Mouse (Mus musculus): ENCODE data around the gene Myd88. TPM values are rescaled to one million over a fixed set of nuclear protein-coding genes. Genes with fewer than 3 reads are reported as not detected.
"Not testable (repeated sequence)": the region's sequence is repeated elsewhere in the genome, so short reads cannot be mapped to it uniquely, and the experiment has no call there.

Myd88 gene
- 7.1 and 8.0 TPM in 2 replicates for polyA plus RNA-seq (2014; fragmentation: Nextera tagmentation; extraction: Ambion mirVana)

- under 1% methylated on average over 66 of the region's 68 CpGs for WGBS
- ATAC-seq (ENCODE audit: low FRiP score) (peak; percentile 97), DNase-seq (ENCODE audit: low spot score) (peak; percentile 85)
- Histone ChIP-seq H3K36me3 (replicated peaks; ENCODE audit: control insufficient read depth, insufficient read depth) (peaks cover 32% of the 10 kb centered on the region), H3K9ac (peak within 1 kb of the TSS; percentile 88), H3K27me3 (ENCODE audit: control insufficient read depth, insufficient read depth, low read length) (peaks cover 8% of the 10 kb centered on the region), H3K9me3 (ENCODE audit: control insufficient read depth, low read length) (no peaks in the 10 kb centered on the region), H3K27ac (peak within 1 kb of the TSS; percentile 79), H3K4me3 (replicated peaks; ENCODE audit: low read length) (peak within 1 kb of the TSS; percentile 68), H3K4me2 (replicated peaks) (peak within 1 kb of the TSS; percentile 70), H3K4me1 (replicated peaks; ENCODE audit: control insufficient read depth, insufficient read depth, low read length) (peaks cover 20% of the 10 kb centered on the region)
These were observed at the start of gene Myd88 for GRCm38 (mm10) chr9:119340909-119341816. Gene Myd88 (minus strand): TSS chr9:119341411.

GRCm38 (mm10) chr9:119390214-119390613 is 49.0 kb upstream of the Myd88 start:
- no peak overlapping the region for H3K9ac ChIP-seq
- no peak for ATAC-seq (ENCODE audit: low FRiP score)
- no peak for DNase-seq (ENCODE audit: low spot score)
- H3K4me1 ChIP-seq (replicated peaks; ENCODE audit: control insufficient read depth, insufficient read depth, low read length), result no peaks in the 10 kb centered on the region
- no peak overlapping the region for H3K4me3 ChIP-seq (replicated peaks; ENCODE audit: low read length)
- no peaks in the 10 kb centered on the region for H3K36me3 ChIP-seq (replicated peaks; ENCODE audit: control insufficient read depth, insufficient read depth)
- H3K9me3 ChIP-seq (ENCODE audit: control insufficient read depth, low read length), result no peaks in the 10 kb centered on the region
- 98% methylated on average over 2 of the region's 2 CpGs for WGBS
- no peaks in the 10 kb centered on the region for H3K27me3 ChIP-seq (ENCODE audit: control insufficient read depth, insufficient read depth, low read length)
- no peak overlapping the region for H3K4me2 ChIP-seq (replicated peaks)
- no peak overlapping the region for H3K27ac ChIP-seq

GRCm38 (mm10) chr9:119388956-119389355 is 47.7 kb upstream of the Myd88 start:
- no peak for ATAC-seq (ENCODE audit: low FRiP score)
- 63% methylated on average over 5 of the region's 5 CpGs for WGBS
- DNase-seq (ENCODE audit: low spot score), result peak; percentile 32

GRCm38 (mm10) chr9:119382603-119383002 is 41.4 kb upstream of the Myd88 start:
- no peaks in the 10 kb centered on the region for H3K9me3 ChIP-seq (ENCODE audit: control insufficient read depth, low read length)
- H3K27me3 ChIP-seq (ENCODE audit: control insufficient read depth, insufficient read depth, low read length), result no peaks in the 10 kb centered on the region
- H3K9ac ChIP-seq, result no peak overlapping the region
- no peaks in the 10 kb centered on the region for H3K4me1 ChIP-seq (replicated peaks; ENCODE audit: control insufficient read depth, insufficient read depth, low read length)
- 61% methylated on average over 6 of the region's 6 CpGs for WGBS
- H3K36me3 ChIP-seq (replicated peaks; ENCODE audit: control insufficient read depth, insufficient read depth), result no peaks in the 10 kb centered on the region
- no peak for DNase-seq (ENCODE audit: low spot score)
- no peak overlapping the region for H3K27ac ChIP-seq
- ATAC-seq (ENCODE audit: low FRiP score), result no peak
- H3K4me3 ChIP-seq (replicated peaks; ENCODE audit: low read length), result no peak overlapping the region
- H3K4me2 ChIP-seq (replicated peaks), result no peak overlapping the region

More at GRCm38 (mm10) chr9:119388956-119389355, 47.7 kb upstream of the Myd88 start:
- H3K9me3 ChIP-seq (ENCODE audit: control insufficient read depth, low read length), result no peaks in the 10 kb centered on the region
- H3K4me1 ChIP-seq (replicated peaks; ENCODE audit: control insufficient read depth, insufficient read depth, low read length), result no peaks in the 10 kb centered on the region
- H3K27me3 ChIP-seq (ENCODE audit: control insufficient read depth, insufficient read depth, low read length), result no peaks in the 10 kb centered on the region
- no peak overlapping the region for H3K27ac ChIP-seq
- no peak overlapping the region for H3K9ac ChIP-seq
- H3K4me2 ChIP-seq (replicated peaks), result no peak overlapping the region
- no peaks in the 10 kb centered on the region for H3K36me3 ChIP-seq (replicated peaks; ENCODE audit: control insufficient read depth, insufficient read depth)
- H3K4me3 ChIP-seq (replicated peaks; ENCODE audit: low read length), result no peak overlapping the region

- no peak overlapping the region for H3K4me2 ChIP-seq (replicated peaks)
- no peak overlapping the region for H3K27ac ChIP-seq
- H3K9me3 ChIP-seq (ENCODE audit: control insufficient read depth, low read length), result no peaks in the 10 kb centered on the region
- 90% methylated on average over 4 of the region's 4 CpGs for WGBS
- H3K27me3 ChIP-seq (ENCODE audit: control insufficient read depth, insufficient read depth, low read length), result no peaks in the 10 kb centered on the region
- DNase-seq (ENCODE audit: low spot score) (no peak), ATAC-seq (ENCODE audit: low FRiP score) (no peak)
- H3K4me1 ChIP-seq (replicated peaks; ENCODE audit: control insufficient read depth, insufficient read depth, low read length), result no peaks in the 10 kb centered on the region
- H3K4me3 ChIP-seq (replicated peaks; ENCODE audit: low read length), result no peak overlapping the region
- H3K9ac ChIP-seq, result no peak overlapping the region
- no peaks in the 10 kb centered on the region for H3K36me3 ChIP-seq (replicated peaks; ENCODE audit: control insufficient read depth, insufficient read depth)
These were observed 37.0 kb upstream of the Myd88 start for GRCm38 (mm10) chr9:119378231-119378630.

GRCm38 (mm10) chr9:119375556-119375955 is 34.3 kb upstream of the Myd88 start:
- no peaks in the 10 kb centered on the region for H3K9me3 ChIP-seq (ENCODE audit: control insufficient read depth, low read length)
- no peak overlapping the region for H3K27ac ChIP-seq
- no peaks in the 10 kb centered on the region for H3K27me3 ChIP-seq (ENCODE audit: control insufficient read depth, insufficient read depth, low read length)
- WGBS, result 68% methylated on average over 6 of the region's 6 CpGs
- DNase-seq (ENCODE audit: low spot score) (no peak), ATAC-seq (ENCODE audit: low FRiP score) (no peak)
- H3K4me2 ChIP-seq (replicated peaks), result no peak overlapping the region
- H3K36me3 ChIP-seq (replicated peaks; ENCODE audit: control insufficient read depth, insufficient read depth), result no peaks in the 10 kb centered on the region
- no peak overlapping the region for H3K4me3 ChIP-seq (replicated peaks; ENCODE audit: low read length)
- no peak overlapping the region for H3K9ac ChIP-seq
- no peaks in the 10 kb centered on the region for H3K4me1 ChIP-seq (replicated peaks; ENCODE audit: control insufficient read depth, insufficient read depth, low read length)

- ATAC-seq (ENCODE audit: low FRiP score), result no peak
- WGBS, result 84% methylated on average over 3 of the region's 3 CpGs
- H3K4me1 ChIP-seq (replicated peaks; ENCODE audit: control insufficient read depth, insufficient read depth, low read length), result no peaks in the 10 kb centered on the region
These were observed 33.8 kb upstream of the Myd88 start for GRCm38 (mm10) chr9:119375008-119375407.

GRCm38 (mm10) chr9:119371251-119371650 is 30.0 kb upstream of the Myd88 start:
- H3K36me3 ChIP-seq (replicated peaks; ENCODE audit: control insufficient read depth, insufficient read depth), result no peaks in the 10 kb centered on the region
- H3K4me1 ChIP-seq (replicated peaks; ENCODE audit: control insufficient read depth, insufficient read depth, low read length), result no peaks in the 10 kb centered on the region
- H3K27me3 ChIP-seq (ENCODE audit: control insufficient read depth, insufficient read depth, low read length), result no peaks in the 10 kb centered on the region
- no peak overlapping the region for H3K9ac ChIP-seq
- H3K4me3 ChIP-seq (replicated peaks; ENCODE audit: low read length), result no peak overlapping the region
- ATAC-seq (ENCODE audit: low FRiP score) (no peak), DNase-seq (ENCODE audit: low spot score) (no peak)
- no peaks in the 10 kb centered on the region for H3K9me3 ChIP-seq (ENCODE audit: control insufficient read depth, low read length)
- WGBS, result 80% methylated on average over 4 of the region's 4 CpGs
- no peak overlapping the region for H3K4me2 ChIP-seq (replicated peaks)
- H3K27ac ChIP-seq, result no peak overlapping the region

More at GRCm38 (mm10) chr9:119375008-119375407, 33.8 kb upstream of the Myd88 start:
- no peak overlapping the region for H3K9ac ChIP-seq
- no peak overlapping the region for H3K4me2 ChIP-seq (replicated peaks)
- H3K9me3 ChIP-seq (ENCODE audit: control insufficient read depth, low read length), result no peaks in the 10 kb centered on the region
- no peaks in the 10 kb centered on the region for H3K36me3 ChIP-seq (replicated peaks; ENCODE audit: control insufficient read depth, insufficient read depth)
- no peak overlapping the region for H3K4me3 ChIP-seq (replicated peaks; ENCODE audit: low read length)
- no peaks in the 10 kb centered on the region for H3K27me3 ChIP-seq (ENCODE audit: control insufficient read depth, insufficient read depth, low read length)
- no peak for DNase-seq (ENCODE audit: low spot score)
- H3K27ac ChIP-seq, result no peak overlapping the region

- not testable (repeated sequence) for H3K9me3 ChIP-seq (ENCODE audit: control insufficient read depth, low read length)
These were observed 29.6 kb upstream of the Myd88 start for GRCm38 (mm10) chr9:119370770-119371169.

More at GRCm38 (mm10) chr9:119370770-119371169, 29.6 kb upstream of the Myd88 start:
- H3K4me3 ChIP-seq (replicated peaks; ENCODE audit: low read length); H3K4me2 ChIP-seq (replicated peaks); H3K9ac ChIP-seq; H3K4me1 ChIP-seq (replicated peaks; ENCODE audit: control insufficient read depth, insufficient read depth, low read length); H3K27ac ChIP-seq; ATAC-seq (ENCODE audit: low FRiP score); DNase-seq (ENCODE audit: low spot score); H3K36me3 ChIP-seq (replicated peaks; ENCODE audit: control insufficient read depth, insufficient read depth); H3K27me3 ChIP-seq (ENCODE audit: control insufficient read depth, insufficient read depth, low read length): not testable (repeated sequence)
- WGBS, result 91% methylated on average over 4 of the region's 4 CpGs

Data from hindbrain, embryonic 14.5 days (tissue).